Mouse (Mus musculus) liver, embryonic 14.5 days (tissue): ENCODE measurements at regions not wholly inside any gene's neighbourhood (a gene's known extent, or its start where the extent isn't known, plus 50 kb on each side); places are given as distances from the start of the nearest gene placed in this dataset.

ENCODE experiments used
- ATAC-seq: fragments of 200-750 bp; cut with Nextera tagmentation; 2 replicates; pipeline ENCODE4 v1.8.0; 2017; ENCODE audit warnings: moderate number of reproducible peaks, mild to moderate bottlenecking, moderate library complexity; ENCODE audit not compliant: insufficient read depth
- DNase-seq, 3 experiments: peaks; one replicate each; pipeline ENCODE4 v3.0.0-alpha.2; 2012 to 2013; ENCODE audit warnings: low read depth in 3 of 3, low spot score in 3 of 3
- H3K27ac ChIP-seq: fragments of 300-500 bp; sonication (generic); 2 replicates; pipeline ENCODE4 v1.5.1; 2014; ENCODE audit warnings: moderate library complexity, mild to moderate bottlenecking, control low read depth, inconsistent platforms
- H3K27me3 ChIP-seq: fragments of 300-500 bp; sonication (generic); 2 replicates; pipeline ENCODE4 v1.6.1; 2014; ENCODE audit warnings: mild to moderate bottlenecking, low read length, moderate library complexity; ENCODE audit not compliant: control insufficient read depth, insufficient read depth
- H3K36me3 ChIP-seq: fragments of 300-500 bp; sonication (generic); replicated peaks from 2 replicates; pipeline ENCODE4 v1.6.1; 2014; ENCODE audit warnings: low read depth; ENCODE audit not compliant: control insufficient read depth, insufficient read depth
- H3K4me1 ChIP-seq, 2 experiments: fragments of 200-500 bp in 1 of 2; fragments of 300-500 bp in 1 of 2; sonication (generic) in 1 of 2; replicated peaks; 2 replicates each; pipeline ENCODE4 v1.6.1; 2012 to 2014; ENCODE audit warnings: antibody characterized with exemption in 1 of 2, inconsistent platforms in 1 of 2, low read length in 1 of 2; ENCODE audit not compliant: control insufficient read depth in 2 of 2, insufficient read depth in 2 of 2
- H3K4me2 ChIP-seq: fragments of 300-500 bp; sonication (generic); 2 replicates; pipeline ENCODE4 v1.6.1; 2014; ENCODE audit warnings: low read depth, mild to moderate bottlenecking, control low read depth, moderate library complexity
- H3K4me3 ChIP-seq, 2 experiments: fragments of 200-500 bp in 1 of 2; fragments of 300-500 bp in 1 of 2; sonication (generic) in 1 of 2; 2 replicates each; pipeline ENCODE4 v1.5.1; 2012 to 2014; ENCODE audit warnings: low read depth in 2 of 2, low read length in 2 of 2, mild to moderate bottlenecking in 2 of 2, control low read depth in 1 of 2, inconsistent platforms in 1 of 2, moderate library complexity in 1 of 2; ENCODE audit not compliant: insufficient read depth in 1 of 2
- H3K9ac ChIP-seq: fragments of 300-500 bp; sonication (generic); replicated peaks from 2 replicates; pipeline ENCODE4 v1.6.1; 2014; ENCODE audit warnings: mild to moderate bottlenecking, control low read depth, moderate library complexity
- H3K9me3 ChIP-seq: fragments of 300-500 bp; sonication (generic); 2 replicates; pipeline ENCODE4 v1.6.1; 2016; ENCODE audit warnings: low read length, mixed read lengths; ENCODE audit not compliant: control insufficient read depth
- CTCF ChIP-seq: IDR thresholded peaks from 2 replicates; pipeline ENCODE4 v1.5.1; 2016; ENCODE audit warnings: antibody characterized with exemption, low read depth, control low read depth
- EP300 ChIP-seq: IDR thresholded peaks from 2 replicates; pipeline ENCODE4 v1.6.1; 2016; ENCODE audit warnings: antibody characterized with exemption, low read depth
- WGBS: fragments of 180-500 bp; shearing (Covaris S2); extraction: QIAGEN DNeasy Blood & Tissue Kit; methylation state at CpG from one replicate; pipeline ENCODE4 v1.1.7; 2014; ENCODE audit not compliant: insufficient replicate concordance; 5-methylcytosine and 5-hydroxymethylcytosine counted together

- H3K4me2 ChIP-seq = no peak overlapping the region
- H3K4me3 ChIP-seq = no peak overlapping the region
- no peaks in the 10 kb centered on the region for H3K4me1 ChIP-seq
- no peaks in the 10 kb centered on the region for H3K9me3 ChIP-seq
- no peak for TF ChIP-seq CTCF
- TF ChIP-seq EP300 = no peak
- no peak for ATAC-seq
- no peaks in the 10 kb centered on the region for H3K27me3 ChIP-seq
- no peak overlapping the region for H3K27ac ChIP-seq
- no peak overlapping the region for H3K9ac ChIP-seq
- no peak for DNase-seq
- 63% methylated on average over 4 of the region's 4 CpGs for WGBS
- H3K36me3 ChIP-seq = no peaks in the 10 kb centered on the region
These were observed 160.9 kb upstream of the Atp6ap2 start for GRCm38 (mm10) chrX:12426664-12427063.

- TF ChIP-seq EP300 (no peak), CTCF (peak; percentile 40)
- H3K9me3 ChIP-seq = no peaks in the 10 kb centered on the region
- WGBS = 69% methylated on average over 2 of the region's 2 CpGs
- ATAC-seq (no peak), DNase-seq (no peak)
- no peak overlapping the region for H3K27ac ChIP-seq
- no peak overlapping the region for H3K4me2 ChIP-seq
- no peak overlapping the region for H3K9ac ChIP-seq
- no peaks in the 10 kb centered on the region for H3K27me3 ChIP-seq
- no peak overlapping the region for H3K4me3 ChIP-seq
- no peaks in the 10 kb centered on the region for H3K4me1 ChIP-seq
- H3K36me3 ChIP-seq = no peaks in the 10 kb centered on the region
These were observed 155.3 kb upstream of the Atp6ap2 start for GRCm38 (mm10) chrX:12432289-12432688.

- Histone ChIP-seq H3K9ac (no peak overlapping the region), H3K27me3 (no peaks in the 10 kb centered on the region), H3K4me3 (no peak overlapping the region), H3K4me2 (no peak overlapping the region), H3K27ac (no peak overlapping the region), H3K4me1 (no peaks in the 10 kb centered on the region), H3K9me3 (no peaks in the 10 kb centered on the region), H3K36me3 (no peaks in the 10 kb centered on the region)
- TF ChIP-seq EP300 = no peak
- no peak for TF ChIP-seq CTCF
- DNase-seq (no peak), ATAC-seq (no peak)
- 60% methylated on average over 8 of the region's 8 CpGs for WGBS
These were observed 151.9 kb upstream of the Atp6ap2 start for GRCm38 (mm10) chrX:12435656-12436055.

- WGBS = 36% methylated on average over 7 of the region's 7 CpGs
- H3K27ac ChIP-seq = no peak overlapping the region
These were observed 151.5 kb upstream of the Atp6ap2 start for GRCm38 (mm10) chrX:12436106-12436505.

GRCm38 (mm10) chrX:12439447-12439846 lies 148.2 kb upstream of the Atp6ap2 start:
- H3K4me1 ChIP-seq = no peaks in the 10 kb centered on the region
- H3K9me3 ChIP-seq = no peaks in the 10 kb centered on the region
- no peak overlapping the region for H3K4me2 ChIP-seq
- ATAC-seq (no peak), DNase-seq (no peak)
- no peak overlapping the region for H3K4me3 ChIP-seq
- H3K27me3 ChIP-seq = no peaks in the 10 kb centered on the region
- WGBS = 68% methylated on average over 12 of the region's 12 CpGs
- TF ChIP-seq EP300 = no peak
- TF ChIP-seq CTCF = no peak
- no peak overlapping the region for H3K9ac ChIP-seq
- no peaks in the 10 kb centered on the region for H3K36me3 ChIP-seq
- H3K27ac ChIP-seq = no peak overlapping the region

More at GRCm38 (mm10) chrX:12436106-12436505, 151.5 kb upstream of the Atp6ap2 start:
- H3K9me3 ChIP-seq = no peaks in the 10 kb centered on the region
- TF ChIP-seq EP300 (no peak), CTCF (no peak)
- ATAC-seq (no peak), DNase-seq (no peak)
- no peak overlapping the region for H3K4me3 ChIP-seq
- H3K4me1 ChIP-seq = no peaks in the 10 kb centered on the region
- H3K36me3 ChIP-seq = no peaks in the 10 kb centered on the region
- no peaks in the 10 kb centered on the region for H3K27me3 ChIP-seq
- no peak overlapping the region for H3K4me2 ChIP-seq
- H3K9ac ChIP-seq = no peak overlapping the region

GRCm38 (mm10) chrX:12443794-12444193 lies 143.8 kb upstream of the Atp6ap2 start:
- Histone ChIP-seq H3K9me3 (no peaks in the 10 kb centered on the region), H3K36me3 (no peaks in the 10 kb centered on the region), H3K4me1 (no peaks in the 10 kb centered on the region), H3K27ac (no peak overlapping the region), H3K9ac (no peak overlapping the region), H3K27me3 (no peaks in the 10 kb centered on the region), H3K4me2 (no peak overlapping the region), H3K4me3 (no peak overlapping the region)
- DNase-seq = no peak
- 26% methylated on average over 5 of the region's 5 CpGs for WGBS
- TF ChIP-seq EP300 = no peak
- TF ChIP-seq CTCF = no peak
- no peak for ATAC-seq
